Mouse (Mus musculus) frontal cortex, adult (tissue): ENCODE measurements around the gene Kcnk2.
"Not testable (repeated sequence)": the region's sequence is repeated elsewhere in the genome, so short reads cannot be mapped to it uniquely, and the experiment has no call there.

Experiments
- ATAC-seq: cut with Nextera tagmentation; 2 replicates; pipeline ENCODE4 v1.9.2; 2017; ENCODE audit warnings: mild to moderate bottlenecking, moderate library complexity, mixed read lengths; ENCODE audit not compliant: low TSS enrichment

Gene Kcnk2

DNA sequence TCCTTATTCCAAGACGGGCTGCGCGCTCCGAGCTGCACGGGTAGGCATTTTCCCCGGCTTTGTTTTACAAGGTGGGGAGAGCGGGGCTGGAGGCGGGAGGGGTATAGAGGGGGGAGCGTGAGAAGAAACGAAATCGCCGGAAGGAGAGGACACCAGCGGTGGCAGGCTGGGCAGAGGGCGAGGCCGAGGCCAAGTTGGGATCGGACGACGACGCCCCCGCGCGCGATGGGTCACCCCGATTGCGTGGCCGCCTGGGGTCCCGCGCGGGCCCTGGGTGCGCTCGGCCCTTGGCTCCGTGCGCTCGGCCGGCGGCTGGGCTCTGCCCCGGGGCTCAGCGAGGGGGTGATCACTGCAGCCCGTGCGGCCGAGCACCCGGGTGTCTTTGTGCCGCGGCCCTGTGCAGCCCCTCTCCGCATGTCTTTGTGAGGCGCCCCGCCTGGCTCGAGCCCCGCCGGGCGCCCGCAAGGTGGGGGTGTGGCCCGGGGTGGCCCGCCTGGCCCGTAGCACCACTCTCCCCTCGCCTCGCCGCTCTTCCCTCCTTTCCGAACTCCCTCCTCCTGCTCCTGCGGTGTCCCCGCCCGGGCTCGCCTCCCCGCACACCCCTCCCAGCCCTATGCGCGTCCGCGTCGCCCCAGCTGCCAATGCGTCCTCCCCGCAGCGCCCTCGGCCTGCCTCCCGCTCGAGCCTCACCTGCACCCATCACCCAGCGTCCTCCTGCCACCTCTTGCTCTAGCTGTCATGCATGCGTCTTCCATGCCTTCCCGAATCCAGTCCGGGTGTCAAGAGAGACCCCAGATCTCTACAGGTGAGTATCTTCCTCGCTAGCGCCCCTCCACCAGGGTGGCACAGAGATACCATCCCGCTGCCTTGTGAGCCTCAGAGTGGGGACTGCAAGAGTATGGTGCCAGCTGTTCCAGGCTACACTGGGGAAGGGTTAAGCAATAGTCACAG lies 58.5 kb downstream of the Kcnk2 start:
- peak; percentile 74 for ATAC-seq

DNA sequence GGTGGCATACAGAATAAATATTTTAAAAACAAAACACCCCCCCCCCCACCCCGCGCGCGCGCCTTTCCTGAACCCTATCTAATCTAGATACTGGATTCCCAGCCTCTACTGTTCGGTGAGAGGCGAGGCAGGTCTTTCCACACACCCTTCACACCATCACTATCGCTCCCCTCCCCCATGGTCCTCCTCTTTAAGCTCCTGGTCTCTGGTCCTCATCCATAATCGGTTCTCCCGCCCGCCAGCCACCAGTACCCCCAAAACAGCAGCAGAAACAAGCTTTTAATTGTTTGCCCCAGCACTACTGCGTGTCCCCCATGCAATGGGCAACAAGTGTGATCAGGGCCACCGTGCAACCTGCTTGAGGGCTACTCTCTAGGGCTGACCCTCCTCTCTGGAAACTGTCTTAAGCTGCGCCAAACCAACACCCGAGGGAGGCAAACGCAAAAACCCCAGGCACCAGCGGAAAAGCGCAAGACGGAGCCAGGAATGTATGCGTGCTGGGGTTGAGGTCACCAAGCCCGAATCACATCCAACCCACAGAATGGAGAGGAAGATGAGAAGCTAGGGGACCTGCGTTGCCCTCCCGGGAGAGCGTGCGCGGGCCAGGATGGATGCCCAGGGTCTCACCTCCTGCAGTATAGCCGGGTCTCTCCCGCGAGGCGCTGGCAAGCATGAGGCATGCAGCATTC lies 59.5 kb downstream of the Kcnk2 start:
- no peak for ATAC-seq

DNA sequence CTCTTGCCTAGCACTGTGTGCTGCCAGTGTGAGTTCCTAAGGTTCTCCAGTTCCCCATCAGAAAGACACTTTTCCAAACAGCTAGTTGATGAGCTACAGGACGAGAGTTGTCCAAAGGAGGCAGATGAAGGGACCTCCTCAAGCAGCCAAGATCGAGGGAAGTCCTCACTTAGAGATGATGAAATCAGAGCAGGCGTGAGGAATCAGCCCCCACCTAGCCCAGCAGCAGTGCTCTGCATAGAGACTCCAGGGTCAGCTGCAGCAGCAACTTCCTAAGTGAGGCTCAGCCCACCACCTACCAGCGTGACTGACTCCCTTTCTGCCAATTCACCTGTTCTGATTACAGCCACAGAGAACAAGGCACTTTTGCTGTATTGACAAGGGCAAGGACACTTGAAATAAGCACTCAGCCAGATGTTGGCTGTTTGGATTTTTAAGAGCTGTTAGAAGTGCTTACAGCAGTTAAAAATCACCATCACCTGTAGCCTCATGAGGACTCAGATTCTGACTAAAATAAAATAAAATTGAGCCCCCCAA lies 60.6 kb downstream of the Kcnk2 start:
- no peak for ATAC-seq

DNA sequence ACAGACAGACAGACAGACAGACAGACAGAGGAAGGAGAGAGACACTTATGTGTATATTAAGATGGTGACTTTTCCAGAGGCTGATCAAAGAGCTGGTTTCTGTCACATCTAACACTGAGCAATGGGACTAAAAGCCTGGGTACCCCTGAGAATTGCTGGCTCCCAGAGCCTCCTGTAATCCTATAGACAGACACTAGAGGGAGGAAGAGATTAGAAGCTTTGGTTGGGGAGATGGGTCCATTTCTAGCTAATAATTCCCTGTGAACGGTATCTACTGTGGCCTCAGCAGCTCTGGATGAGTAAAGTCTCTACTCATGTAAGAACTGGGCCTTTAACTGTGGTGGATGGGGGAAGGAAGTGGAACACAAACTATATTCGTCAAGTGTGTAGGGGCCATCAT lies 86.2 kb downstream of the Kcnk2 start:
- no peak for ATAC-seq

DNA sequence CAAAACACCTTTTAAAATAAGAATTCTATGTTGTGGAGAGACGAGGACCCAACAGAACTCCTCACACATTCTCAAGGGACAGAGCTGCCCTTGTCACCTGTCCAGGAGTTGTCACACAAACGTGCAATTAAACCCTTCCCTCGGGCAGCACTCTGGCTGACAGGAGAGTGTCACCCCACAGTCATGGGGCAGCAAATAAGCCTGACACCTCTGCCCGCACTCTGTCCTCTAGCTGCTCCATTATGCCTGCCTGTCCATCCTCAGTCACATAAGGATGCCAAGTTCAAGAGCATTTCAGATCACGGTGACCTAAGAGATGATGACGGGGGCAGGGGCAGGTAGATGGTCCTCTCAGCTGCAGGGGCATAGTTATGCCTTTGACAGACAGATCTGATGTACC lies 87.6 kb downstream of the Kcnk2 start:
- no peak for ATAC-seq

DNA sequence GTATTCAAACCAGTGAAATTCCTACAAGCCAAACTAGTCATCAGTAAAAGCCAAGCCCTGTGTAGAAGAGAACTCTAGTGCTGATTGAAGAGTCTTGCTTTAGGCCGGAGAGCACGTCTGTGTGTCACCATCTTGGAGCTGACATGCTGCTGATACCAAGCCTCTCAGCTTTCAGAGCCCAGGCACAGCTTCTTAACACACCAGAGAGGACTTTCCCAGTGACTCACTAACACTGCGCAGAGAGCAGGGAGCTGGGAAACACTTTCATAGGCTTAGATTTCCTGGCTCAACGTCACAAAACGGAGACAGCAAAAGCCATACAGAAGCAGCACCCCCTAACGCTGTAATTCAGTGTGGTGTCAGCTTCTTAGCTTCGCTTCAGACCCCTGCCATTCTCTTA lies 88.3 kb downstream of the Kcnk2 start:
- peak; percentile 60 for ATAC-seq

DNA sequence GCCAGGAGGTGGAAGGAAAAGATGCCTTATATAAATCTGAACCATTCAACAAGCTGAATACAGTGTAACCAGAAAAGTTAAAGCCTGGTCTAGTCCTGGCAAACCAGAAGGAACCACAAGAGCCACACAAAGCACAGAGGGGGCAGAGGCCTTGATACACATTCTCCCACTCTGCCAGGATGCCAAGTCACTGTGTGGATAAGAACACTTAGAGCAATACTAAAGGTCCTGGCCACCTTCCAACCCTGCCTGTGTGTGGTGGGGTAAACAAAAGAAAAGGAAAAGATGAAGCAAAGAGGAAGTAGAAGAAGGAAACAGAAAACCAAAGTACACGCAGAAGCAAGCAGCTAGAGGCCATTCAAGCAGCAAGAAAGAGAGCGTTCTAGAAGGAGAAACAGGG lies 91.9 kb downstream of the Kcnk2 start:
- no peak; the same call in 1 of the 2 replicates for ATAC-seq

DNA sequence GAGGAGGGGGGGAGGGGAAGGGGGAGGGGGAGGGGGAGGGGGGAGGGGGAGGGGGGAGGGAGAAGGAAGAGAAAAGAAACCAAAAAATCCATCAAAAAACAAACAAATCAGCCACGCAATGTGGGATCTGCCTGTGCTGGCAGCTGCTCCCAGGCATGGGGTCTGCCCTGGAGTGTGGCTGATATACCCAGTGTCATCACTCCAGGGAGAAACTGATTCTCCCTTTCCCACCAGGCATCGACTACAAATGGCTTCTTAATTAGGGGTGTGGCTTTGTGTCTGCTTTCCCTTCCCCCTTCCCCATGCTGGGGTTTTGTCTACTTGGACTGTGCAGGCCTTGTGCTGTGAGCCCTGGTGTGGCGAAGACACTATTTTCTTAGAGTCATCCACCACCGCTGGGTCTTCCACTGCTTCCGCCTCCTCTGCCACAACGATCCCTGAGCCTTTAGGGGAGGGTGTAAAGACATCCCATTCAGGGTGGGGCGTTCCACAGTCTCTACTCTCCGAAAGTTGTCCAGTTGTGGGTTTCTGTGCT lies 97.0 kb downstream of the Kcnk2 start:
- no peak for ATAC-seq

DNA sequence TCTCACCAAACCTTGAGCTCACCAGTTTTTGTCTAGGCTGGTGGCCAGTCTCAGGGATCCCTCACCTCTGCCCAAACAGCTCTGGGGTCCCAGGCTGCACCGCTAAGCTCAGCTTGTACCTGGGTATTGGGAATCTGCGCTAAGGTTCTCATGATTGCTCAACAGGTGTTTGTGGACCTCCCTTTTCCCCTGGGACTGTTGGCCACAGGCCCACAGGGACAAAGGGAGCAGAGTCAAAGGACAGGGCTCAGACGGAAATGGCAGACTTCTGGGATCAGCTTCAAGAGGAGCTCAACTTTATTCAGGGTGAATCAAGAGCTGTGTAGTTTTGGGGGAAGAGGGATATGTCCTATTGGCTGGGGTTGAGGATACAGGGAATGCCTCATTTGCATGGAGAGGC lies 99.1 kb downstream of the Kcnk2 start:
- no peak for ATAC-seq

DNA sequence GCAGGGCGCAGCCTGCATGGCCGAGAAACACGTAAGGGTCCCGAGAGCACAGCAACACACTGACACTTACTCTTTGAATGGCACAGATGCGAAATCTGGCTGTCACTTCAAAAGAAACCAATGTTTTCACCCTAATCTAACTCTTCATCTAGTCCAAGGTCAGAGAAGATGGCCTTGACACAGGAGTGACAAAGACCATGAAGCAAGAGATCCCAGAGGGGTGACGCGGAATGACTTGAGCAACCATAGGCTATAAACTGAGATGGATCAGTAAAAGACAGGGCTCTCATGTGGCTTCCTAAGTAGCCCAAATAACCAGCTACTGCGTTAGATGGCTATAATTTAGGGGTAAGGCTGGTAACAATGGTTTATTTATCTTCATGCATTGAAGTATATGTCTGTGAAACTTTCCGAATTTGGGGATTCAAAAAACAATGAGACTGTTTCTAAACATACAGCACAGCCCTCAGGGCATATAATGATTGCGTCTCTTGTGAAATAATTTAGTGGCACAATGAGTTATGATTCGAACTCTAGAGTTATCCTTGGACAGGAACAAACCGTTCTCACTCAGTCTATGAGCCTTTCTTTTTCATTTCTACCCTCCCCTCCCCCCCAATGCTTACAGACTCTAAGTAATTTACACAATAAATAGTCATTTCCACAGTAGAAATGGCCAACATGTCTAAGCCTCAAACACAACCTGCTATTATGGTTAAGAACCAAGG lies 108.2 kb downstream of the Kcnk2 start:
- ATAC-seq = no peak

DNA sequence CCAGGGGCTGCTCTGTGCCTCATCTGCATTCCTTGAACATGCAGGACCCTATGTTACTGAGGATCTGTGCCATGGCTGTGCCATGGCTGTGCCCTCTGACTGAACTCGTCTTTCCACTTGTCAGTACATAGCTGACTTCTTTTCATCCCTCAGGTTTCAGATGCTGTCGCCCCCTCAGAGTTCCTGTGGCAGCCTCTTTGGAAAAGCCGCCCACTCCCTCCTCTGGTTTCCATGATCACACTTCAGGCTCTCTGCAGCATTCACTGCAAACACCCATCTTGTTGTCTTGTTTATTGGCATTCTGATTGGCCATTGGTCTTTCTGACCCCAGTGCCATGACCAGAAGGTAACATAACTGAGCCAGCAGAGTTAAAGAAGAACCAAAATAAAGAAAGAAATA lies 111.2 kb downstream of the Kcnk2 start:
- ATAC-seq = peak; percentile 82

DNA sequence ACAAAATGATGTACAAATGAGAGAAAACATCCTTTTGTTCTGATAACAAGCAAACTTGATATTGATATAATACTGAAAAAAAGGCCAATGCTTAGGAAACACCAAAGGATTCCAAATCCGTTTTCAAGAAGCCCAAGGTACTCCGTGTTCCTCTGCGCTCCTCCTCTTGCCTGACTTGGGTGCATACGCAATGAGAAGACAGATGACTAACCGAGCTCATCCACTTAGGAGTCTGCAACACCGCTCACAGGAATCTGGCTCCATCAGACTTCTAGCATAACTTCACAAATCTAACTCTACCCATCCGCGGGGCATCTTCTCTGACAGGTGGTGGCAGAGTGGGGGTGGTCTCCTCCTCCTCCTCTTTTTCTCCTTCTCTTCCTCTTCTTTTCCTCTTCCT lies 113.1 kb downstream of the Kcnk2 start:
- ATAC-seq = peak; percentile 85

DNA sequence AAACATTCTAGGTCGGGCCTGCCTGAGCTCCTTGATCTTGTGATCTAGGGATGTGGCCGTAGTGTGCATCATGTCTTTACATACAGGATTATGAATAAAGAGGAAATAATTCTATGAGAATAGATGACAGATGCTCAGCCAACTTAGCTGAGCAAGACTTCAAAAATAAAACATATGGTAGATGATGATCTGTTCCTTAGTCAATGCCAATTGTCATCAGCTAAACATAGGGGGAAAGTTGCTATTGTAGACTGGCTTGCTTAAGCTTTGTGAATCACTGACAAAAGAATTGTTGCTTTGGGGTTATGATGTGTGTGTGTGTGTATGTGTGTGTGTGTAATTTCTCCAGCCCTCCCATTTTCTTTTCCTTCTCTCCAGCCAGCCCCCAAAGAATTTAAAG lies 129.8 kb downstream of the Kcnk2 start:
- ATAC-seq = peak; percentile 83

DNA sequence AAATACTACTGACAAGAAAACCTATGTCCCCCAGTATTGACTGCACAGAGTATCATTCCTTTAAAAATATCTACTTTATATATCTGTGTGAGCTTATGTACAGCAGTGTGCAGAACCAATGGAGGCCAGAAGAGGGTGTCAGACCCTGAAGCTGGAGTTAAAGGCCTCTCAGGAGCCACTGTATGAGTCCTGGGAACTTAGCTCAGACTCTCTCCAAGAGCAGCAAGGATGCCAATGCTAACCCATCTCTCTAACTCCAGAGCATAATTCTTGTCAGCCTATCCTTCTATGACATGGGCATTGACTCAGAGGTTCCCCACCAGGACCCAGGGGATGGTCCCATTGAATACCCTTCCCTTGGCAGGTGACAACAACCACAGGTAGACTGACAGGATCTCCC lies 148.4 kb downstream of the Kcnk2 start:
- ATAC-seq = no peak

DNA sequence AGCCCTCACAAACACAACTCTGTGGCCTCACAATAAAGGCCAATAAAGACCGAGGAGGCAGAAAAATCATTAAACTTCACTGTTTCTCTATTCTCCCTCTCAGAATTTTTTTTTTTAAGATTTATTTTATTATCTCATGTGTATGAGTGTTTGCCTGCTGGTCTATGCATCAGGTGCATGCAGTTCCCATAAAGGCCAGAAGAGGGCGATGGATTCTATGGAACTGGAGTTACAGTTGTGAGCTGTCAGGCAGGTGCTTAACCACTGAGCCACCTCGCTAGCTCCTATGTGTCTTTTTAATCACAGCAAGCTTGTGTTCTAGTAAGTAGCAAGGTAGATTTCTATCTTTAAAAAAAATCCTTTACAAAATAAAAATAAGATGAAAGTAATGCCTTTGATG lies 148.9 kb downstream of the Kcnk2 start:
- ATAC-seq = no peak

DNA sequence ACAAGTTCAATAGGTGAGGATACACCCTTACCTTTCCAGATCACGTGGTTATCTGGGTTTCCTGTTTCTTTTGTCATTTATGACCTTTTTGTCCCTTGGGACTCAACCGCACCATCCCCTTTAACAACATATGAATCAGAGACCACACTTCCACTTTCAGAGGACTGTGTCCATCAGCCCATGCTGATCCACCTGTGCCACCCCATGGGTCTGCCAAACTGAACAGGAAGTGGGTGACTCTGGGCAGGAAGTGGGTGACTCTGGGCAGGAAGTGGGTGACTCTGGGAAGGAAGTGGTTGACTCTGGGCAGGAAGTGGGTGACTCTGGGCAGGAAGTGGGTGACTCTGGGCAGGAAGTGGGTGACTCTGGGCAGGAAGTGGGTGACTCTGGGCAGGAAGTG lies 158.9 kb downstream of the Kcnk2 start:
- ATAC-seq = not testable (repeated sequence)

DNA sequence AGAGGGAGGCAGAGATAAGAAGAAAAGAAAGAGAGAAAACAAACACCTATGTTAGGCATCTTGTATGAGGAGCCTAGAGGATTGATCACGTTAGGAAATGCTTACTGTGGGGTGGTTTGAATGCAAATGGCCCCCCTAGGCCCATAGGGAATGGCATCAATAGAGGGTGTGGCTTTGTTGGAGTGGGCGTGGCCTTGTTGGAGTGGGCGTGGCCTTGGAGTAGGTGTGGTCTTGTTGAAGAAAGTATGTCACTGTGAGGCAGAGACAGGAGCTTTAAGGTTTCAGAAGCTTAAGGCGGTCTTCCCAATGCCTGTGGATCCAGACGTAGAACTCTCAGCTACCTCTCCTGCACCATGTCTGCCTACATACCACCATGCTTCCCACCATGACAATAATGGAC lies 166.8 kb downstream of the Kcnk2 start:
- no peak for ATAC-seq

DNA sequence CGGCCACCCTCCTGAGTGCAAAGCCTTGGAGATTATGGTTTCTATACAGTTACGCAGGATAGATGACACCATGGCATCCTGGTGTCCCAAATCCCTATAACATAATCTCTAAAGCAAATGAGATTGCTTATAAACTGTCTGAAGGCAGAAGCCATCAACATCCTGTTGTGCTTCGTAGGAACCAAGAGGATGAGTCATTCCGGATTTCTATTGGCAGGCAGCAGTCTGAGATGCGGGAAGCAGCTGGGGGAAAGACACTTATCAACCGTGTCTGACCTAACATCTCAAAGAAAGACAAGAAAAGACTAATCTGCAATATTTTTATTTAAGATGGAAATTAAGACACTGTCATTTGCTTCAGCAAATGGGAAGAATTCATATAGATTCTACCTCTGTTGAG lies 169.2 kb downstream of the Kcnk2 start:
- peak; percentile 36; the same call in 1 of the 2 replicates for ATAC-seq

DNA sequence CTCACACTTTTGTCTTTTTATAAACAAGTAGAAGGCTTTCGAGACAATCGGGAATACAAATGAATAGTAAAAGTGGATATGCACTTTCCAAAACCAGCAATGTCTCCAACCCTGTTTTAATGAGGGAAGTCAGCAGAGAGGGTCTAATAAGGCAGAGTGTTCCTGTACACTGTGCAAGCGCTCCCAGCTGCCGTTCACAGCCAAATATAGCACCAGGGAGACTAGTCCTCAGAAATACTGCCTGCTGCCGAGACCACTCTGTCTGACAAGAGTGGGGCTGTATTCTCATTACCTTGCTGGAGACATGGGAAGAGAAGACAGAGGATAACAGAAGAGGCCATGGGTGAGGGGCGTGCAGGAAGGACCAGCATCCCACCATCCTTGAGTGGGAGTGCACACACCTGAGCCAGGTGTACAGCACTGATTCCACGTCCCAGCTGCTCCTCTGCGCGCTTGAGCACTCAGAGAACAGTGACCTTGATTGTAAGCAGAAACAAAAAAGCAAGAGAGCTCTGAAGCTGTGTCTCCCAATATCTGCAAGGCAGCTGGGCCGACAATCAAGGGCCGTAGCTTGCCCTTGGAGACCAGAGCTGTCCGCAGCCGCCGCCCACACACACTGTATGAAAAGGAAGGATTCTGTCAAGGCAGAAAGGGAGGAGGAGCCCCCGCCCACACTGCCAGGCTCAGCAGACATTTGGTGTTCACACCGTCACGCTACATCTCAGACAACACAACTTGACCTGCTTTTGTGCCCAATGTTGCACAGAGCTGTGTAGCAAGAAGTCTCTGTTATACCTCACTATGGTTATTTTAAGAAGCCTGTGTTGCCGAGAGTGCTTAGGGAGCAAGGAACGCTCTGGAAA lies 173.6 kb downstream of the Kcnk2 start:
- peak; percentile 76 for ATAC-seq

DNA sequence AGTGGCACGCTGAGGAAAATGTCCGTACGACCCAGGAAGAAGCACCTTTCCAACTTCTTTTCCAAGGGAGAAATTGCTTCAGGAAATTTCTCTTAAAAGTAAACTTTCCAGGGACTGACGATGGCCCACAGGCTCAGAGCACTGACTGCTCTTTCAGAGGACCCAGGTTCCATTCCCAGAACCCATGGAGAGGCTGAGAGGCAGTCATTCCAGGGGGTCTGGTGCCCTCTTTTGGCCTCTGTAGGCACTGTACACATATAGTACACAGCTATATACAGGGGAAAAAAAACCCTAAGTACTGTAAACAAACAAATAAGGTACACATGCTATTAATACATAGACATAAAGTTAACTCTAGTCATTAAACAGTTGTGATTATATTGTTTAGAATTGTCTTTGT lies 174.6 kb downstream of the Kcnk2 start:
- ATAC-seq = no peak

DNA sequence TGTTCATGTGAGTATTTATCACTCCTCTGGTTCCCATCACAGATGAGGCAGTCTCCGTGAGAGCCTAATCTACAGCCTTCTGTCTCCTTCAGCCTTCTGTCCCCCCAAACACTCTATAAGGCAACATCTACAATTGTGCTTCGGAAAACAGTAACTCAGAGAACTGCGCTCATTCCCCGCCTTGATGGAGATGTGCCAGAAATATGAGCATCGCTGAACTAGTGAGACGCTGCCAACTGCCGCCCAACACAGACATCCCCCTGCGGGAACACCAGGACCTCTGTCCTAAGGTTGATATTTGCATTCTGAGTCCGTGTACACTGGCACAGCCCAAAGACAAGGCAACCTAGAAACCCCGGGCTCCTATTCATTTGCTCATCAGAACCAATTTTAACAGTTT lies 183.0 kb downstream of the Kcnk2 start:
- ATAC-seq = no peak
